Mouse (Mus musculus) limb, embryonic 14.5 days (tissue): ENCODE measurements around the gene Pla2g5. TPM values are rescaled to one million over a fixed set of nuclear protein-coding genes. Genes with fewer than 3 reads are reported as not detected.

ENCODE experiments used
- ATAC-seq: fragments of 200-750 bp; cut with Nextera tagmentation; 2 replicates; pipeline ENCODE4 v1.8.0; 2017; ENCODE audit warnings: low read depth, moderate number of reproducible peaks, moderate TSS enrichment; ENCODE audit not compliant: low FRiP score
- DNase-seq: peaks from one replicate; pipeline ENCODE4 v3.0.0-alpha.2; 2015; ENCODE audit warnings: low spot score
- H3K27ac ChIP-seq: fragments of 300-500 bp; sonication (generic); replicated peaks from 2 replicates; pipeline ENCODE4 v1.5.1; 2014; ENCODE audit warnings: low read depth, mild to moderate bottlenecking, low read length, moderate library complexity, mixed read lengths
- H3K27me3 ChIP-seq: fragments of 300-500 bp; sonication (generic); 2 replicates; pipeline ENCODE4 v1.6.1; 2014; ENCODE audit warnings: low read length, mixed read lengths; ENCODE audit not compliant: control insufficient read depth, insufficient read depth
- H3K36me3 ChIP-seq: fragments of 300-500 bp; sonication (generic); 2 replicates; pipeline ENCODE4 v1.6.1; 2014; ENCODE audit warnings: mild to moderate bottlenecking, low read length, moderate library complexity, mixed read lengths; ENCODE audit not compliant: control insufficient read depth, insufficient read depth
- H3K4me1 ChIP-seq: fragments of 300-500 bp; sonication (generic); 2 replicates; pipeline ENCODE4 v1.6.1; 2014; ENCODE audit warnings: antibody characterized with exemption, low read length, mixed read lengths; ENCODE audit not compliant: control insufficient read depth, insufficient read depth
- H3K4me2 ChIP-seq: fragments of 300-500 bp; sonication (generic); replicated peaks from 2 replicates; pipeline ENCODE4 v1.6.1; 2014; ENCODE audit warnings: low read depth, mild to moderate bottlenecking, low read length, moderate library complexity; ENCODE audit not compliant: severe bottlenecking
- H3K4me3 ChIP-seq: fragments of 300-500 bp; sonication (generic); replicated peaks from 2 replicates; pipeline ENCODE4 v1.5.1; 2014; ENCODE audit warnings: low read length
- H3K9ac ChIP-seq: fragments of 300-500 bp; sonication (generic); 2 replicates; pipeline ENCODE4 v1.6.1; 2014; ENCODE audit warnings: mild to moderate bottlenecking, low read depth, low read length, moderate library complexity; ENCODE audit not compliant: severe bottlenecking
- H3K9me3 ChIP-seq: fragments of 300-500 bp; sonication (generic); 2 replicates; pipeline ENCODE4 v1.6.1; 2016; ENCODE audit warnings: low read length; ENCODE audit not compliant: control insufficient read depth
- POLR2A ChIP-seq: fragments of 200-500 bp; IDR thresholded peaks from 2 replicates; pipeline ENCODE4 v1.8.0; 2012; ENCODE audit warnings: inconsistent platforms, mild to moderate bottlenecking, moderate library complexity, borderline replicate concordance; ENCODE audit not compliant: insufficient read depth, insufficient read length; ENCODE audit errors: extremely low read depth
- WGBS: fragments of 180-500 bp; shearing (Covaris S2); extraction: QIAGEN DNeasy Blood & Tissue Kit; methylation state at CpG from one replicate; pipeline ENCODE4 v1.1.7; 2014; 5-methylcytosine and 5-hydroxymethylcytosine counted together
- polyA plus RNA-seq, 2 experiments: library from polyadenylated mRNA; depleted of rRNA in 1 of 2; stranded (reverse) in 1 of 2; unstranded in 1 of 2; fragments of >200 nt; fragmentation: Nextera tagmentation in 1 of 2; extraction: Ambion mirVana in 1 of 2; gene quantifications; 2 replicates each; pipeline versions ENCODE4 v1.2.1 to v1.2.3; 2012 to 2014

Gene Pla2g5
- polyA plus RNA-seq, 2 experiments: 0.62 to 1.3 TPM

DNA sequence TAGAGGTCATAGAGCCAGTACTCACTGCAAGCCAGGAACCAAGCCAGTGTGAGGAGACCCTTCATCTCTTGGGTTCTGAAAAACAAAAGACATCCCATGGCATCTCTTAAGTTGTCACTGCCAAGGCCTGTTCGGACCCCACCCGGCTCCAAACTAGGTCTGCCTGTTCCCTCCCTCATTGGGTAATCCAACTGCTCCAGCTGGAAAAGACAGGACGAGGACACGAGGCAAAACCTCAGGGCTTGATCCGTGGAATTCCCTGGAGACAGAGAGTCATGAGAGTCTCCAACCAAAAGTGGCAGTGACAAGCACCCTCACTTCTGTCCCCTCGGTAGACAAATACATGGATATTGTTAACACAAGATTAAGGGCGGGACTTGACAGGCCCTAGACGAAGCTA lies 57.1 kb downstream of the Pla2g5 start:
- Histone ChIP-seq H3K4me2 (no peak overlapping the region), H3K27ac (no peak overlapping the region), H3K36me3 (no peaks in the 10 kb centered on the region), H3K27me3 (no peaks in the 10 kb centered on the region), H3K9ac (no peak overlapping the region), H3K4me3 (no peak overlapping the region), H3K9me3 (no peaks in the 10 kb centered on the region), H3K4me1 (no peaks in the 10 kb centered on the region)
- no peak for ATAC-seq
- no peak for TF ChIP-seq POLR2A
- 84% methylated on average over 8 of the region's 8 CpGs for WGBS
- DNase-seq: no peak

DNA sequence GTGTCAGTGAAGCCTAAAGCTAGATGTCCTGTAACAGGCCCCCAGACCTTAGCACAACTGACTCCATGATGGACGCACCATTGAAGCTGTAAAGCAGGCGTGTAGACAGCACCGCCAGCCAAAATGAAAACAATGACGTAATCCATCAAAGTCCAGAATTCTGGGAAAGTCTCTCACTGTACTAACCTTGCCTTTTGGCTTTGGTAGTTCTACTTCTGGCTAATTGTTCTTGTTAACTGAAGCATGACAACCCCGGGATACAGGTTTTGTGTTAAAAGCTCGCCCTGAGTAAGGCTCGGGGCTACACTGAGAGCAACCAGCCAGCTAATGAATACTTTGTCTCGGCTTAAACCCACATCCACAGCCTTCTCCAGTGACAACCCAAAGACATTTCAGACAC lies 58.0 kb downstream of the Pla2g5 start:
- H3K4me3 ChIP-seq: no peak overlapping the region
- H3K27ac ChIP-seq: no peak overlapping the region
- no peak overlapping the region for H3K4me2 ChIP-seq
- DNase-seq (no peak), ATAC-seq (no peak)
- WGBS: 65% methylated on average over 8 of the region's 8 CpGs
- peaks cover 1% of the 10 kb centered on the region for H3K4me1 ChIP-seq
- no peak for TF ChIP-seq POLR2A
- H3K9ac ChIP-seq: no peak overlapping the region
- no peaks in the 10 kb centered on the region for H3K27me3 ChIP-seq
- no peaks in the 10 kb centered on the region for H3K9me3 ChIP-seq
- no peaks in the 10 kb centered on the region for H3K36me3 ChIP-seq

DNA sequence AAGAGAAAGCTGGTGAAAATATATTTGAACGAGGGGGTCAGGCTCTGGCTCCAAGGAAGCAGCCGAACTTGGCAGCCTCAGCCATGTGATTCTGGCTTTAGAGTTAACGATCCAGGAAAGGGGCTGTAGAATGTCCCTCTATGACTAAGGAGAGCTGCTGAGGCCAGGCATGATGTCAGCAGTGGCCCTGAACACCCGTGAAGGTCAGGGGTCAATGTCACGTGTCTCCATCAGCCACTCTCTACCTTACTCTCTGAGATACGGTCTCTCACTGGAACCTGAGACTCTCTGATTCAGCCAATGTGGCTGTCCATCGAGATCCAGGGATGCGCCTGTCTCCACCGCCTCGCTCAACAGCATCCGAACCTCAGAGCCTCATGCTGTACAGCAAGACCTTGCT lies 60.4 kb downstream of the Pla2g5 start:
- Histone ChIP-seq H3K27ac (no peak overlapping the region), H3K4me1 (peaks cover 8% of the 10 kb centered on the region), H3K9me3 (no peaks in the 10 kb centered on the region), H3K9ac (no peak overlapping the region), H3K4me3 (no peak overlapping the region), H3K4me2 (no peak overlapping the region), H3K27me3 (no peaks in the 10 kb centered on the region), H3K36me3 (no peaks in the 10 kb centered on the region)
- DNase-seq (no peak), ATAC-seq (no peak)
- no peak for TF ChIP-seq POLR2A
- 78% methylated on average over 11 of the region's 11 CpGs for WGBS

DNA sequence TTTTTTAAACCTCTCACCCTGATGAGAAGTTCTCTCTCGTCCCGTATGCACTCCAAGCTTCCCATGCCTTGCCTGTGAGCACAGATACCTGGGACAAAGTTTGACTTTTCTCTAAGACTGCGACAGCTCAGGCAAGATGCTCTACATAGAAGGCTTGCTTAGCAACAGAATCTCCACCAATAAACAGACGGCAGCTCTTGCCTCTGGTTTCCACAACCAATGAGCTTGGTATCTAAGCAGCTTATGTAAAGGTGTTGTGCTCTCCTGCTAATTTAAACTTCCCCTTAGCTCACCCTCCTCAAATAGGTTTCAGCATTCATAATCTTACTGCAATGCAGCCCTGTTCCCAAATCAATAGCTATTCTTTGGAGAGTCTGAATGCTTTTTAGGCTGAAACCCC lies 61.7 kb downstream of the Pla2g5 start:
- no peak for TF ChIP-seq POLR2A
- WGBS: 71% methylated on average over 4 of the region's 4 CpGs

DNA sequence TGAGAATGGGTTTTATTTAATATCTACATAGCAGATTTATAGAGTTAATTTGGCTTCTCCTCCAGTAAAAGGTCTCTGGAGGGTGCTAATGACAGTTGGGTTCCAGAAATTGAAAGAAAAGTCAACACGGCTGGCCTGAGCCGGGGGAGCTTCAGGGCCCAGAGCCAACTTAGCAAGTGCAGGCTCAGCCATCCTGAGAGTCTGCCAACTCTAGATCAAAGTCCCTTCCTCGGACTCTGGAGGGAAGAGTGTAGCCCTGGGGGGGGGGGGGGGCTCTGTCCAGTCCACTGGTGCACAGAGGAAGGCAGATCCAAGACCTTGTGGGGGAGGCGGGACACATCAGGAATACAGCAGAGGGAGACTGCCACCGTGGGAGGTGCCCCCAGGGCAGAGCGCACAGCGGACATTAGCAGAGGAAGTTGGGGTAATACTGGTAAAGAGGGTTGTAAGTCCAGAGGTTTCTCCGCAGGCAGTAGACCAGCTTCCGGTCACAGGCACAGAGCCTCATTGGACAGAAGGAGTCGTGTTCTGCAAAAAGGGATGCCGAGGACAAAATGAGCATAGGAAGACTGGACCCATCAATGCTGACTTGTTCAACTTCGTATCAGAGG lies 63.0 kb downstream of the Pla2g5 start:
- WGBS: 47% methylated on average over 12 of the region's 12 CpGs
- H3K4me3 ChIP-seq: no peak overlapping the region
- H3K4me2 ChIP-seq: no peak overlapping the region
- ATAC-seq: no peak
- no peak overlapping the region for H3K27ac ChIP-seq
- no peaks in the 10 kb centered on the region for H3K36me3 ChIP-seq
- H3K4me1 ChIP-seq: peaks cover 8% of the 10 kb centered on the region
- H3K9ac ChIP-seq: no peak overlapping the region
- no peaks in the 10 kb centered on the region for H3K9me3 ChIP-seq
- DNase-seq: peak; percentile 34
- H3K27me3 ChIP-seq: no peaks in the 10 kb centered on the region
- TF ChIP-seq POLR2A: no peak

More for the DNA sequence above, 61.7 kb downstream of the Pla2g5 start:
- H3K4me3 ChIP-seq: no peak overlapping the region
- peaks cover 8% of the 10 kb centered on the region for H3K4me1 ChIP-seq
- H3K36me3 ChIP-seq: no peaks in the 10 kb centered on the region
- H3K9ac ChIP-seq: no peak overlapping the region
- DNase-seq: no peak
- H3K27me3 ChIP-seq: no peaks in the 10 kb centered on the region
- H3K9me3 ChIP-seq: no peaks in the 10 kb centered on the region
- H3K4me2 ChIP-seq: no peak overlapping the region
- no peak overlapping the region for H3K27ac ChIP-seq
- ATAC-seq: no peak

DNA sequence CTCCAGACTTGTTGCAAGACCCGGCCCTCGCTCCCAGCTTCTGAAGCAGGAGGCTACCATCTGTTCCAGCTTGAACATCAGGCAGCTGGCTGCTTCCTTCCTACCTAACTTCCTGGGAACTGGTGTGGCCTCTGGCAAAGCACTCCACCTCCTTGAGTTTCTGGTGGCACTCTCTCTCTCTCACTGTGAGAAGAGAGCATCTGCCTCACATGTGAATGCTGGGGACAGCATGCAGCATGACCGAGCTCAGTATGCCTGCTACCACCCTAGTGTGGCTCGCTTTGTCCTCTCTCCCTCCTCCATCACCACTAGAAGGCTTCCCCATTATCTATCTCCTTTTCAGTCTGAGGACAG lies 66.1 kb downstream of the Pla2g5 start:
- H3K9ac ChIP-seq: no peak overlapping the region
- no peaks in the 10 kb centered on the region for H3K36me3 ChIP-seq
- DNase-seq (no peak), ATAC-seq (no peak)
- H3K27me3 ChIP-seq: no peaks in the 10 kb centered on the region
- peaks cover 8% of the 10 kb centered on the region for H3K4me1 ChIP-seq
- no peak overlapping the region for H3K27ac ChIP-seq
- no peak for TF ChIP-seq POLR2A
- 60% methylated on average over 4 of the region's 4 CpGs for WGBS
- H3K9me3 ChIP-seq: no peaks in the 10 kb centered on the region
- H3K4me3 ChIP-seq: no peak overlapping the region
- no peak overlapping the region for H3K4me2 ChIP-seq
